Mouse (Mus musculus): ENCODE measurements around the gene Gm8439.

DNA sequence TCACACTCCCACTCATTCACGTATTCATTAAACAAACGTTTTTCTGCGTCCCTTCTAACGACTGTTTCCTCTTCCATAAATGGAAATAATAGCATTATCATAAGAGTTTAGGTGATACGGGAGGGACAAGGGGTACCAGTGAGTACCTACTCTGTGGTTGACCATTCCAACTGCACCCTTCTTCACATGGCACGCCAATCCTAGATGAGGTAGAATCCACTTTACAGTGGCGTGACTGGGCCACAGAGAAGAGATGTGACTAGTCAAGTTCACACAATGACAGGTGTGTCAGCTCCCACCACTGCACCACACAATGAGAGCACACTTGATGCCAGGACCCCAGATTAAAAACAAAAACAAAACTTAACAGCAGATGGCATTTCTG lies 61.7 kb downstream of the Gm8439 start:
- no peak for TF ChIP-seq CTCF (IDR thresholded peaks at IDR 0.05)
- no peak for TF ChIP-seq EP300 (IDR thresholded peaks at IDR 0.05)
